Mouse (Mus musculus): ENCODE measurements around the gene Klrc1. TPM values are rescaled to one million over a fixed set of nuclear protein-coding genes. Genes with fewer than 3 reads are reported as not detected.
"Not testable (repeated sequence)": the region's sequence is repeated elsewhere in the genome, so short reads cannot be mapped to it uniquely, and the experiment has no call there.

Klrc1 gene
- not detected for total RNA-seq (2021)
- long read RNA-seq, experiment 1, result 0 reads
- long read RNA-seq, experiment 2, result 0 reads

GRCm38 (mm10) chr6:129678873-129679272, at the start of gene Klrc1:
Gene Klrc1 (minus strand): TSS chr6:129678973.
- no peak for TF ChIP-seq CTCF (IDR thresholded peaks at IDR 0.05)
- no peak for DNase-seq (ENCODE audit: extremely low spot score in 1 of 2, low spot score in 2 of 2)
- intact Hi-C loops (cut with DNase I), result no loop called here
- Histone ChIP-seq H3K27ac (no peak within 1 kb of the TSS), H3K4me3 (no peak within 1 kb of the TSS)

GRCm38 (mm10) chr6:129727237-129727636, 48.5 kb upstream of the Klrc1 start:
- DNase-seq (ENCODE audit: extremely low spot score in 1 of 2, low spot score in 2 of 2), result no peak
- intact Hi-C loops (cut with DNase I), result no loop called here
- no peak for TF ChIP-seq CTCF (IDR thresholded peaks at IDR 0.05)
- H3K4me3 ChIP-seq, result no peak overlapping the region
- H3K27ac ChIP-seq, result no peak overlapping the region

GRCm38 (mm10) chr6:129721390-129721789, 42.6 kb upstream of the Klrc1 start:
- no peak for DNase-seq (ENCODE audit: extremely low spot score in 1 of 2, low spot score in 2 of 2)
- intact Hi-C loops (cut with DNase I), result no loop called here
- Histone ChIP-seq H3K4me3 (no peak overlapping the region), H3K27ac (no peak overlapping the region)
- TF ChIP-seq CTCF (IDR thresholded peaks at IDR 0.05), result no peak

GRCm38 (mm10) chr6:129720487-129720886, 41.7 kb upstream of the Klrc1 start:
- H3K4me3 ChIP-seq, result no peak overlapping the region
- no peak for DNase-seq (ENCODE audit: extremely low spot score in 1 of 2, low spot score in 2 of 2)
- H3K27ac ChIP-seq, result no peak overlapping the region
- intact Hi-C loops (cut with DNase I), result no loop called here
- TF ChIP-seq CTCF (IDR thresholded peaks at IDR 0.05), result no peak

- Histone ChIP-seq H3K27ac (no peak within 1 kb of the TSS), H3K4me3 (no peak within 1 kb of the TSS)
- TF ChIP-seq CTCF (IDR thresholded peaks at IDR 0.05), result no peak
- intact Hi-C loops (cut with DNase I), result no loop called here
- DNase-seq (ENCODE audit: extremely low spot score in 1 of 2, low spot score in 2 of 2), result no peak
Measured at GRCm38 (mm10) chr6:129717032-129717431, 38.3 kb upstream of the Klrc1 start, which contains the start of gene Klri1. Gene Klri1 (minus strand): TSS chr6:129717132.

- Histone ChIP-seq H3K4me3 (no peak overlapping the region), H3K27ac (no peak overlapping the region)
- no peak for TF ChIP-seq CTCF (IDR thresholded peaks at IDR 0.05)
- intact Hi-C loops (cut with DNase I), result no loop called here
- no peak for DNase-seq (ENCODE audit: extremely low spot score in 1 of 2, low spot score in 2 of 2)
Measured at GRCm38 (mm10) chr6:129713566-129713965, 34.8 kb upstream of the Klrc1 start.

- DNase-seq (ENCODE audit: extremely low spot score in 1 of 2, low spot score in 2 of 2); intact Hi-C loops (cut with DNase I); H3K4me3 ChIP-seq; H3K27ac ChIP-seq: not testable (repeated sequence)
Measured at GRCm38 (mm10) chr6:129691436-129691835, 12.7 kb upstream of the Klrc1 start.

GRCm38 (mm10) chr6:129680379-129680778, 1.6 kb upstream of the Klrc1 start:
- TF ChIP-seq CTCF (IDR thresholded peaks at IDR 0.05), result no peak
- intact Hi-C loops (cut with DNase I), result no loop called here
- no peak overlapping the region for H3K4me3 ChIP-seq
- DNase-seq (ENCODE audit: extremely low spot score in 1 of 2, low spot score in 2 of 2), result no peak
- no peak overlapping the region for H3K27ac ChIP-seq

- H3K4me3 ChIP-seq; H3K27ac ChIP-seq; intact Hi-C loops (cut with DNase I); DNase-seq (ENCODE audit: extremely low spot score in 1 of 2, low spot score in 2 of 2): not testable (repeated sequence)
Measured at GRCm38 (mm10) chr6:129661301-129661700, 17.5 kb downstream of the Klrc1 start.

GRCm38 (mm10) chr6:129660589-129660988, 18.2 kb downstream of the Klrc1 start, which contains the start of gene Klrc2:
Gene Klrc2 (minus strand): TSS chr6:129660689.
- intact Hi-C loops (cut with DNase I); H3K27ac ChIP-seq; H3K4me3 ChIP-seq; DNase-seq (ENCODE audit: extremely low spot score in 1 of 2, low spot score in 2 of 2): not testable (repeated sequence)

- H3K27ac ChIP-seq; intact Hi-C loops (cut with DNase I); DNase-seq (ENCODE audit: extremely low spot score in 1 of 2, low spot score in 2 of 2); H3K4me3 ChIP-seq: not testable (repeated sequence)
Measured at GRCm38 (mm10) chr6:129644054-129644453, 34.7 kb downstream of the Klrc1 start.

- not testable (repeated sequence) for H3K27ac ChIP-seq
Measured at GRCm38 (mm10) chr6:129643237-129643636, 35.5 kb downstream of the Klrc1 start, which contains the start of gene Klrc3. Gene Klrc3 (minus strand): TSS chr6:129643337.

GRCm38 (mm10) chr6:129631046-129631445, 47.7 kb downstream of the Klrc1 start:
- H3K4me3 ChIP-seq; DNase-seq (ENCODE audit: extremely low spot score in 1 of 2, low spot score in 2 of 2); intact Hi-C loops (cut with DNase I); H3K27ac ChIP-seq: not testable (repeated sequence)

More at GRCm38 (mm10) chr6:129643237-129643636, 35.5 kb downstream of the Klrc1 start, which contains the start of gene Klrc3:
- H3K4me3 ChIP-seq; intact Hi-C loops (cut with DNase I); DNase-seq (ENCODE audit: extremely low spot score in 1 of 2, low spot score in 2 of 2): not testable (repeated sequence)

Data from left cerebral cortex, adult 2 months (tissue).